Mouse (Mus musculus) fibroblast of lung, adult 2 months (primary cell): Measurements from ENCODE around the gene Tas2r138.
A peak's percentile ranks its signal among the peaks of the same experiment; 100 is the strongest.
"Not testable (repeated sequence)": the region's sequence is repeated elsewhere in the genome, so short reads cannot be mapped to it uniquely, and the experiment has no call there.

Source experiments
- DNase-seq: peaks from one replicate; pipeline ENCODE4 v3.0.0-alpha.2; 2011; ENCODE audit warnings: low read depth

Gene Tas2r138

GRCm38 (mm10) chr6:40613260-40613852 lies at the start of gene Tas2r138:
TSS of gene Tas2r138 (minus strand) at chr6:40613310.
- no peak for DNase-seq

DNA sequence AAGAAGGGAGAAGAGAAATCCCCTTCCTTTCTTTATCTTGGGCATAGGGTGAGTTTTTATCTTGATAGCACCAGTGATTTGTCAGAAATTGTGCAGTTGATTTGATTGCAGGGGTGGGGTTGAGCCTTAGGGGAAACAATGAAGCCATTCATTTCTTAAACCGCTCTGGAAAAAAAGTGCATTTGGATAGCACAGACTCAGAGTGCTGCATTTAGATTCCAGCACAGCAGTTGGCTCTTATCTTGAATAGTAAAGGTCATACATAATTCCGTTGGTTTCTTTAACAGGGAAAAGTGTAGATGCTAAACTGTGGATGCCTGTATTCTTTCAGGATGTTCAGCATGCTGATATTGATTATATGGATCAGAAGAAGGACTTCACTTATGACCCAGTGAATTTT lies 47.8 kb upstream of the Tas2r138 start:
- DNase-seq, result no peak

GRCm38 (mm10) chr6:40650953-40651352 lies 37.8 kb upstream of the Tas2r138 start:
- DNase-seq, result no peak

DNA sequence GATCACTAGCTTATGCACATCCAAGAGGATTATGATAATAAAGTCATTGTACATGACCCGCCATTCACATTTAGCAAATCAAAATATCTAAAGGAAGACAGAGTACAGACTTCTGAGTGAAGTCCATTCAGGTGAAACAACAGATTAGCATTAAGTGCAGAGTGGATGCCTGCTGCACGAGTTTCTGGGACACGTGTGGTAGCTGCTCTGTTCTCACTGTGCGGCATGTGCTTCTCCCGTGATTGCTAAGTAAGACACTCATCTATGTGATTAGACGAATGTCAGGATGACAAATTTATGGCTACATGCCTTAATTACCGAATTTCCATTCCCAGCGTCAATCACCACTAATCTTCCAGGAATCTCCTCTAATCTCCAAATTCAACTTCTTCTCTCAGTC lies 32.6 kb upstream of the Tas2r138 start:
- DNase-seq, result no peak

- no peak for DNase-seq
Observed at GRCm38 (mm10) chr6:40640710-40641538, 27.8 kb upstream of the Tas2r138 start.

DNA sequence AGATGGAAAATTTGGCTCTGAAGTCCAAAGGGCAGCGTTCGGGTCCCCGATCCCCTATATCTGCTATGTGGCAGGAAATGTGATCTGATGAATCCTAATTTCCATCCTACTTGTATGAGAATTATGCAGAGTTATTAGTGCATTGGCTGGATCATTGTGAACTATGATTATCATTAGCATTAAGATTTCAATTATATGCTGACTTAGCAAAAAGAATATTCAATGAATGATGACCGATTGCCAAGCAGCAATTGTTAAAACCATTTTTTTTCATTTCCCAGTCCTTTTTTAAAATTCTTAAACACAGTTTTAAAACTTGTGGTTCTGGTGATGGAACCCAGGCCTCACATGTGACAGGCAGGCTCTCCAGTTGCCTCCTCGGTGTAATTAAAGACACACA lies 24.6 kb upstream of the Tas2r138 start:
- DNase-seq, result no peak

DNA sequence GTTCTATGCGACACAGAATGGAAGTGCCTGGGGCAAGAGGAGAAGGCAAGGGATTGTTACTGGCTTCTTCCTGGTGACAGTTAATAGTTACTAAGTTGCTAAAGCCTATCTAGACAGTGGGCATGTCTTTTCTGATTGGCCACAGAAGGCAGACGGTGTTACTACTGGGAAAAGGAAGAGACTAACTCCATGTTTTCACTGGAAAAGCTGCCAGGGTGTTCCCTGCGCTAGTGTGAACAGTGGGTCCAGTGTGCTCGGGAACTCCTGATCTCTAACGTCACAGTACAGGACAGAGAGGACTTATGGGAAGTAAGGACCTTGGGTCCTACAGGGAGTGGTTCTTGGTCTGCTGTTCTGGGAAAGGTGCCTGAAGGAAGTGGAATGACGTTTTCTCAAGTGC lies 22.4 kb upstream of the Tas2r138 start:
- no peak for DNase-seq

DNA sequence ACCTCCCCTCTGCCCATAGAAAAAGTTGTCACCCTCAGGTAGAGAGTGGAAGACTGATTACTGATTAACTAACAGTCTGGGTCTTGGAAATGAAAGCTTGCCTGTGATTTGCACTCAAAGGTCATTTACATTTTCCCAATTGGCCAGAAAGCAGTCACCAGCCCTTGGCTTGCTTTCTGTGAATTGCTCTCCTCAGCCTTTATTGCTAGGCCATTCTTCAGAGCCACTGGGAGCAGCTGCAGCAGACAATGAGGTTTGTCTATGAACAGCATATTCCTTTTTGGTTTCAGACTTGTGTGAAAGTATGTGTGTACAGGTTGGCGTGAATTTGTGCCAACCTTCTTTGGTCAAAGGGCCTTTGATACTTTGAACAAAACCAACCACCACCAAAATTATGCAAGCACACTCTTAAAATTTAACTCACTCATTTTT lies 21.5 kb upstream of the Tas2r138 start:
- no peak for DNase-seq

- no peak for DNase-seq
Observed at GRCm38 (mm10) chr6:40628406-40629000, 15.4 kb upstream of the Tas2r138 start, which contains the start of gene Mgam. TSS of gene Mgam (plus strand) at chr6:40628831.

DNA sequence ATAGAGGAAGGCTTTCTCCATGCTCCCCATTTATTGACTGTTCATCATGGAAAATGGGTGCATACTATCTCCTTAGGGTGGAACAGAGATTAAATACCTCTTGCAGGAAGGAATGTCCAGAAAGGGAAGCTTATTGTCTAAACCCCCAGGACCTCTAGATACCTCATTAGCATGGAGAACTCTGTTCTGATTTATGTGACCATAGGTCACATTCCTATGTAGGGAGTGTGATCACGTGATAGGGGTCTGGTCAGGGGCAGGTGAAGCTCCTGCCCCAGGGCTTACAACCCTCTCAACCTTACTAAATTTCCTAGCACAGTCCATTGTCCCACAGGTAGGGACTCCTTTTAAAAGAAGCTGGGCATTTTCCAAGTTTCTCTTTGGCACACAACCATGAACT lies 13.0 kb upstream of the Tas2r138 start:
- no peak for DNase-seq

- peak; percentile 9 for DNase-seq
Observed at GRCm38 (mm10) chr6:40617965-40618364, 4.9 kb upstream of the Tas2r138 start.

- DNase-seq, result no peak
Observed at GRCm38 (mm10) chr6:40610244-40610643, 2.9 kb downstream of the Tas2r138 start.

DNA sequence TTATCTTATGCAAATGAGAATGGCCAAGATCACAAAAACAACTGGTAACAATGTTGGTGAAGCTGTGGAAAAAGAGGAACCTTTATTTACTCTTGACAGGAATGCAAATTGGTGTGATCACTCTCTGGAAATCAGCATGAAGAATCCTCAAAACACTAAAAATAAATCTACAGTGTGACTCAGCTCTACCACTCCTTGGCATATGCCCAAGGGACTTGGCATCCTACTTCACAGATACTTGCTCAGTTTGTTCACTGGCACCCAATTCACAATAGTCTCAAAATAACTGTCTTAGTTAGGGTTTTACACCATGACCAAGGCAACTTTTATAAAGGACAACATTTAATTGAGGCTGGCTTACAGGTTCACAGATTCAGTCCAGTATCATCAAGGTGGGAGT lies 5.7 kb downstream of the Tas2r138 start:
- DNase-seq, result no peak

DNA sequence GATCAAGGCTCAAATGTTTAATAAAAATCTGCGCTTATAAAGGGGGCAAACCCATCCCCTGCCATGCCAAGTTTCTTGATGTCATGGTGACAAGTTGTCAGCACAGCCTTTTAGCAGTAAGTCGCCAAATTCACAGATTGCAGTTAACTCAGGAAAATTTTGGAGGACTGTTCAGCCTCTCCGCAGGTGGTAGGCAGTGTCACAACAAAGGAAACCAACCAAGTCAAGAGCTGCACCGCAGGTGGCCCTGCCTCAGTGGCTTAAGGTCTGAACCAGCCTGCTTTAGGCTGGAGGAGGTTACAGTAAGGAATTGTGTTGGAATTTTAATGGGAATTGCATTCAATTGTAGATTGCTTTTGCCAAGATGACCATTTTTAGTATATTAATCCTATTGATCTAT lies 14.6 kb downstream of the Tas2r138 start:
- DNase-seq, result not testable (repeated sequence)

DNA sequence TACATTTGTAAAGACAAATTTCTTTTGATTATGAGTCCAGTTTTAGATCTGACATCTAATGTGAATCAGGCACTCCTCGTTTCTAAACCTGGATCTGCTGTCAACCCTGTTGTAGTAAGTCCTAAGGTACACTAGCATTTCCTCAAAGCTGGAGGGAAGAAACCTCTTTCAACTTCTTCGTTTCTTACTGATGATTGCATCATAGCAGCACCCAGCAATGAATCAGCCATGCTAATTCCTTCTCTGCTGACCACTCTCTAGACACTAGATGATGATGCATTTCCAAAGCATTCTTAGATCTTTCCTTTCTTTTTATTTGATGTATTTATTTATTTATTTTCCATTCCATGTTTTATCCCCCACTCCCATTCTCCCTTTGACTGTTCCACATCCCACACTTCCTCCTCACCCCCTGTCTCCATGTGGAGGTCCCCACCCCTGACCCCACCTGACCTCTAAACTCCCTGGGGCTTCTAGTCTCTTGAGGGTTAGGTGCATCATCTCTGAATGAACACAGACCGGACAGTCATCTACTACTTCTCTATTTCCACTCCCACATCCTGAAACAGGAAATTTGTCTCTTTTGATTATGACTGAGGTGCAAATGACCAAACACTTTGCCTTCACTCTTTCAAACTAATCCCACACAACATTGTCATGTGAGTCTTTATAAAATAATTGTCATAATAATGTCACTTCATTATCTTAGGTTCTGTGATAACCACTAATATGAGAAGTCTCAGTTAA lies 18.1 kb downstream of the Tas2r138 start:
- DNase-seq, result no peak

GRCm38 (mm10) chr6:40588346-40588745 lies 24.8 kb downstream of the Tas2r138 start:
- no peak for DNase-seq

DNA sequence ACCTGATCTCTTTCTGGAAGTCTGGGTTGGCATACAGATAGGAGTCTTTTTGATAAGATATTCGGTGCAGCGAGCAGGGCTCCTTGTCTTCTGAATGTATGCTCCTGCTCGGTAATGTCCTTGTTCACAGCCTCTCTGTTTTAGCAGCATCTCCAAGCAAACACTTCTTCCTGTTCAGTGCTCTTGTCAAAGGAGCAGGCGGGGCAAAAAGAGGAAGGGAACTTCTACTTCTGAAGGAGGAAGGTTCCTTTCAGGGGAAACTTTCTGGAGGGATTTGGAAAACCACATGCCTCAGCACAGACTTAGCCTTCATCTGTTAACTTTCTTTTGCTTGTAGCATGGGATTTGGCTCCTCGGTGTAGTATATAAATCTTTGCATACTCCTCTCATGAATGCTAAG lies 27.5 kb downstream of the Tas2r138 start, which contains the start of gene Clec5a:
Gene Clec5a (minus strand): TSS at position 177 of the 400 bp plus-strand sequence.
- DNase-seq, result no peak

GRCm38 (mm10) chr6:40584336-40584735 lies 28.8 kb downstream of the Tas2r138 start:
- no peak for DNase-seq

DNA sequence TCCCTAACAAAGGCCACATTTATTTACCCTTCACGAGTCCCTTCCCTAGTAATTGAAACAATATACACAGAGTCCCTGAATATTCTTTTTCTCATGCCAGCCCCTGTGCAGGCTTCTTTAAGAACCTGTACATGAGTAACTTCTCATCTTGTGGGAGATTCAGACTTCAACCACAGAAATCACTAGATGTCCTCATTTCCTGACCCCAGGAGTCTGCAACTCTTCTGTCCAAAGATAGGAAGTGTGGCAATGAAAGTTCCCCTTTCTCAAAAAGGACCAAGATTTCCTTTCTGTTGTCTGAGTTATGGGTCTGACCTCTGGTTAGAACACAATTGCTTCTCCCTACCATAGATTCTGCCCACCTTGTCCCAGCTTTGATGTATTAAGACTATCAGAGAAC lies 36.8 kb downstream of the Tas2r138 start:
- no peak for DNase-seq

DNA sequence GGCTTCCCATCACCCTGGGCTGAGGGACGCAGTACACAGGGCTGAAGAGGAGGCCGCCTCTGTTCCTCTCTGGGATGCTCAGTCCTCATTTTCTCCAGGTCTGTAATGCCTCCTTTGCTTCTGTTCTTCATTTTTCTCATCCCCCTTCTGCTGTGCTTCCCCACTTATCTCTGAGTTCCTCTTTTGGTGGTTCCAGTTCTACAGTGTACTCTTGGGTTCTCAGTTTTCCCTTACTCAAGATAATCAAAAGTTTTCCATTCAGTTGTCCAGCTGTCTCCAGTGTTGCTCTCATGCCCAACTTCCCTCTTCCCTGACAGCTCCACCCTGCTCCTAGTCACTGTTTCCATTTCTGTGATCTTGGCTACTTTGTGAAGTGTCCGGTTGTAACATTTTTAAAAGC lies 39.5 kb downstream of the Tas2r138 start:
- no peak for DNase-seq

DNA sequence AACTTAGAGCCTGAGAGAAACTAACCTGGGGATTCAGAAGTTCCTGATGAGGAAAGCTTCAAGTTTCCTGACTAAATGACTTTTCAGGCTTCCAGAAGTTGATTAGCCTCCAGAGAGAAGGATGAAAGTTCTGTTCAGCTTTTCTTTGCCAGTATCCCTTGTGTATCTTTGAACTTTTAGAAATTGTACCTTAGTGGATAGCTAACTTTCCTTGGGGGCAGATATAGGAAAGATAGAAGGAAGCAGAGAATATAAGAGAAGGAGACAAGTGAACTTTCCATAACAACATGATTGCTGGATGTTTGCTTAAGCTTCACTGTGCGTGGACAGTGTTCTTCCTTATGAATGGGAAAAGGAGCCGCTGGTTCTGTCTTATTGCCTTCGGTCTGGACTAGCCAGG lies 43.9 kb downstream of the Tas2r138 start, which contains the start of gene Olfr460:
Gene Olfr460 (plus strand): TSS at position 301 of the 400 bp plus-strand sequence.
- DNase-seq, result no peak
